Mouse (Mus musculus): ENCODE results near the gene Acot8. TPM values are rescaled to one million over a fixed set of nuclear protein-coding genes. Genes with fewer than 3 reads are reported as not detected.

The Acot8 gene
- total RNA-seq, 2 experiments from 2014 or later, result 12.4 to 12.5 TPM

DNA sequence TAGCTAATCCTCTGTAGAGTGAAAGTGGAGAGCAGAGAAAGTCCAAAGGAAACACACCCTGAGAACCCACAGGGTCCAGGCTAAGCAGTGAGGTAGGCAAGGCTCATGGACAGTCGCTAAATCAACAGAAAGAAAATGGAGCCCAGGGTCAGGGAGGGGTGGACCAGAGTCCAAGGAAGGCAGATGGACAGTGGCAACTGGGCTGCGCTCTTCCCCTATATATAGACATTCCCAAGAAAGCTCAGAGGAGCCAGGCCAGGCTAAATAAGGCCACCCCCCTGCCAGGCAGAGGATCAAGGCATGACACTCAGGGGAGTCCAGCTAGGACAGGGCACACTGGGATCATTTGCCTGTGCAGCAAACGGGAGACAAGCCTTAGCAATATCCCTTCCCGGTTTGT, 22.8 kb downstream of the Acot8 start:
- DNase-seq, result no peak

DNA sequence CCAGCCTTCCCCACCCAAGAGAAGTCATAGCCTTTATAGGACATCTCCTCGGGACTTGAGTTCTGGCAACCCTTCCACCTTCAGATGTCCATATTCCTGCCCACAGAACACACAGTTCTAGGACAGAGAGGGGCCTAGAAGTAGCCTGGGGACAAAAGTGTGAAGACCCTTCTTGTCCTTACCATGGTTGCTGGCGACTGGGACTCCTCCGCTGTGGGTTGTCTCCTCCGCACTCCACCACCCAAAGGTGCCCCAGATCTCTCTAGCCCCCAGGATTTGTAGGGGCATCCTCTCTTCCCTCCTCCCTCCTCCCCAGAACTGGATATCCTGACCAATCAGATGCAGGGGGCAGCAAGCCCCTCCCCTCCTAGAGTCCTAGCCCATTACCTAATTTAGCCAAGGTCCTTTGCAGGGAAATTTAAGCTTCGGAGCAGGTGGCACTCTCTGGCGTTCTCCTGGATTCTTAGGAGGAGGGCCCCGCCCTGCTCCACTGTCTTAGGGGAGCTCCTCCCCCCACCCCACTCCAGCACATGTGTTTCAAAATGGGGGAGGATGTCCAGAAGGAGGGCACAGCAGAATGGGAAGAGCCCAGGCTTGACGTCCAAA, 25.1 kb downstream of the Acot8 start, which contains the start of gene Tnnc2:
Gene Tnnc2, minus strand, starts transcription at position 487 of the 606 bp plus-strand sequence.
- no peak for DNase-seq

DNA sequence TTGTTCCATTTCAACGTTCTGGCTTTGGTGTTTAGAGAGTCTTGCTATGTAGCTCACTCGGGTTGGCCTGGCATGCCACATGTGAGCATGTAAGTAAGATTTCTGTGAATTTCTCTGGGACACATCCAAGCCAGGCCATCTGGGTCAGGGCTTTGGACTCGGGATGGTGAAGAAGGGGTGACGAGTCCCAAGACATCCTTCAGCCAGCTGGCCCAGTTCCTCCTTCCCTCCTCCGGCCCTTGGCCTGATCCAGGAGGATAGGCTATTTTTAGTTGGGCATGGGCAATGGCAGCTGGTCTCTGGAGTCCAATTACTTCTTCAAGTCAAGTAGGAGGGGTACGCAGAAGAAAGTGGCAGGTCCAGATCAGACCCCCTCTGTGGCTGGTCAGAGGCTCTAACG, 25.9 kb downstream of the Acot8 start:
- DNase-seq, result no peak

DNA sequence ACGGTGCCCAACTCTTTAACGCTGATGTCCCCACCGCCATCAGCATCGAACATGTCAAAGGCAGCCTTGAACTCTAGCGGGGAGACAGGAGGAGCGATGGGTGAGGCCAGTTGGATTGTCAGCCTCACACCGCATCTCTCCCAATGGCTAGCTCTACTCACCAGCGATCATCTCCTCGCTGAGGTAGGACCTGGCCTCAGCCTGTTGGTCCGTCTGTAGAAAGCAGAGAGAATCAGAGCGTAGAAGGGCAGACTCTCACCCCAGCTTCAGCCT, 26.7 kb downstream of the Acot8 start:
- DNase-seq, result no peak

DNA sequence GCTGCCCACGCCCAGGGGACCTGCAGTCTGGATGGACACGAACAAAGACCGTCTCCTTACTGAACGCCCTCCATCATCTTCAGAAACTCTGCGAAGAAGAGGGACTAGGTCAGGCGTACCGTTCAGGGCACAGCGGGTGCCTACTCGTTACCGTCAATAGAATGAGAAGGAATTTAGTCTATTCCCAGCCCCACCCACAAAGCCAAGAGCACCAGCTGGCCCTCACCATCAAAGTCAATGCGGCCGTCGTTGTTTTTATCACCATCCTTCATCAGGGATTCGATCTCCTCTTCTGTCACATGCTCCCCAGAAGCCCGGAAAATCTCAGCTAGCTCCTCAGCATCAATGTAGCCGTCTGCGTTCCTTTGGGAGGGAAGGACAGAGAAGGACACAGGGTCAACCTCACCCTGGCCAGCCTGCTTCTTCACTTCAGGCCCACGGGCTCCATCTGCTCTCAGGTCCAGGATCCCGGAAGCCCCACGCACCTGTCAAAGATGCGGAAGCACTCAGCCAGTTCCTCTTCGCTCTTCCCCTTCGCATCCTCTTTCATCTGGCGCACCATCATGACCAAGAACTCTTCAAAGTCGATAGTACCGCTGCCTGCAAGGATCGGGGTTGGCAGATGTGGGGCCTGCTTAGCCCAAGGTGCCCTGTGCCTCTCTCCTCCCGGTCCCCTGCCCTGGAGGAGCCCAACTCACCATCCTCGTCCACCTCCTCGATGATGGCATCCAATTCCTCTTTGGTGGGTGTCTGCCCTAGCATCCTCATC, 27.3 kb downstream of the Acot8 start:
- DNase-seq, result no peak

DNA sequence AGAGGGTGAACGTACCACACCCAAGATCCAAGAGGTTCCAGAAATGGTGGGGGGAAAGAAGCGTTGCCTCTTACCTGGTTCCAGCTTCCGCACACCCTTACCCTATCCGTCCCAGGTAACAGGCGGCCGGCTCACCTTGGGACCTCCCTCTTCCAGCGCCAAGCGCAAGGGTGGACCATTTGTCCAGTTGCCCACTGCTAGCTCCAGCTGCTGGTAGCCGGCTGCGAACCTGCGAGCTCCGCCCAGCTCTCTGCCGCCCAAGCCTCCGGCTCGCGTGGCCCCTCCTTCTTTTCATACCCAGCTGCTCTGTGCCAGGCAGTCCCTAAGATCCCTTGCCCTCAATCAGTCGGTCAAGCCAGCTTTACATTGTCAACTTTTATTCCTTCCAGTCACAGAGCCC, 27.9 kb downstream of the Acot8 start:
- no peak for DNase-seq

DNA sequence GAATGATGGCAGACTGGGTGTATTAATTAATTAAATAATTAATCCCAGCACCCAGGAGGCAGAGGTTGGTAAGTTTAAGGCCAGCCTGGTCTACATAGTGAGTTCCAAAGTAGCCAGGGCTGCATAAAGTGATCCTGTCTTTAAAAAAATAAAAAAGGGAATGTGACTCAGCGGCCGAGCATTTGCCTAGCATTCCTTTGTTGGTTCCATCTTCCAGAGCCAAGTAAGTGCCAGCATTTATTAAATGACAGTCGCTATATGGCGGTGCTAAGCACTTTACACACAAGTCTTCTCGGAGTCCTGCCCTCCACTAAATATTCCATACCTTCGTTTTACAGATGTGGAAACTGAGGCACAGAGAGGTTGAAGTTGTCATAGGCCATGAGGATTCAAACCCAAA, 28.6 kb downstream of the Acot8 start:
- DNase-seq, result no peak

DNA sequence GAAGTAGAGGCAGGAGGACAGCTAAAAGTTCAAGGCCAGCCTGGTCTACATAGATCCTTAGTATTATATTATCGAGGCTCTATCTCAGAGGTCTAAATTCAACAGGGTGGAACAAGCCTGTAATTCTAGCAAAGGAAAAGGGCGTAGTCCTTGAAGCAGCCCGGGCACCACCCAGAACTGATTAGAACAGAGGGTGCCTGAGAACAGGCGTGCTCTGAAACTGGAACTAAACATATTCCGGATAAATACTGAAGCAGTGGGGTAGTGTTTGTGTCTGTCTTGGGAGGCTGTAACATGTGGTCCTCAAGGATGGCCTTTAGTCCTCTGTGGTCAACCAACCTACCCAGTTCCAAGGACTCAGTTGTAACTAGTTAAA, 30.7 kb downstream of the Acot8 start:
- DNase-seq, result no peak

DNA sequence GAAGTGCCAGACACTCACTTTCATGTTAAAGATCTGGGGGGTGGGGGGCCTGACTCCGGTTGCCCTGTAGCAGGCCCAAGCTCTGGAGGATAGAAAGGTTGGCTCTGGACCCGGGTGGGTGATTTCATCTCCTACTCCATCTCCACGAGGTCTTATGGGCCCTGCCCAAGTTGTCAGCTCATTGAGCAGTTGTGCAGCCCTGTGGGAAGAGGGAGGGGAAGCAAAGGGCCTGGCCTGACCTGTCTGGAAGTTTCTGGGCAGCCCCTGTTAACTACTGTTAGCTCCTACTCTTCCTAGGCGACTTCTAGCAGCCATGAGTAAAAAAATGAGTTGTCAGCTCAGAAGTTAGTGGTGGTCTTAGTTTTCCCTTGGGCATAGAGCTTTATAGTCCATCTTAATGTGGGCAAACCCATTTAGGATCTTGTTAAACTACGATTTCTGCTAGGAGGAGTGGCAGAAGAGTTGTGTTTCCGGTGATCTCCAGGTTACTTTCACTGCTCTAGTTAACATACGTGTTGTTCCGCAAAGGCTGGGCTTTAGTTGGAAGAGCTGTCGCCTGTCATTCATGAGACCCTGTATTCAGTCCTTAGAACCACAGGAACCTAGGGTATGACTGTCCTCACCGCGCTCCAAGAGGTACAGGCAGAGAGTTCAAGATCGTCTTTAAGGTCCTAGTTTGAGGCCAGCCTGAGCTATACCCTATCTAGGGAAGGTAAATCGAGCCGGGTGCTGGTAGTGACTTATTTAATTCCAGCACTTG, 31.3 kb downstream of the Acot8 start:
- no peak for DNase-seq

DNA sequence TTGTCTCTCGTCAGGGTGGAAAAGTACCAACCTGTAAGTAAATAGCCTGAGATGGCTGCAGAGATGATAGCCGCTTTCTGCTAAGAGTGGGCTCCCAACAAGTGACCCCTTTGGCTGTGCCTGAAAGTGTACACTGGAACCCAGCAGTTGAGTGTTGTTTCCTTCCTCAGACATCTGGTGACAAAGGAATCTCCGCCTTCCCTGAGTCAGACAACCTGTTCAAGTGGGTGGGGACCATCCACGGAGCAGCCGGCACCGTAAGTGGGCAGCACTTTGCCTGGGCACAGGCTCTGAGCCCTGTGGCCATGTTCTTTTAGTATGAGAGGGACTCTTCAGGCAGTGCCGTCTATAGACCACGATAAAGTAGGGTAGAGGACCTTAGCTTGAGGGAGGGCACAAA, 33.6 kb downstream of the Acot8 start:
- no peak for DNase-seq

DNA sequence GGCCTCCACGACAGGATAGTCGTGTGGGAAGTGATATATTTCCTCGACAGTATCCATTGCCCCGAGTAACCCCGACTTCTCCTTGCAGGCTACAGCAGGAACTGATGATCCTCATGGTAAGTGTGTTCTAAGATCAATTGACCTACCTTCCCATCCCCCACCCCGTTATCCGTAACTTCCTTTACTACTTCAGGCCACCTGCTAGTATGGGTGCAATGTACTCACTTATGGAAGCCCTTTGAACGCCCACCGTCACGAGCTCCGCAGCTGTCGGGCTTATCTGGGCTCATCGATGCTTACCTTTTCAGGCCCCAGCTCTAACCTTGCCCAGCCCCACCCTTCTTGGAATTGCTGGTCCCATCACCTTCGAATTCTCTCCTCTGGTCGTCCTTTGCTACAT, 34.4 kb downstream of the Acot8 start:
- no peak for DNase-seq

DNA sequence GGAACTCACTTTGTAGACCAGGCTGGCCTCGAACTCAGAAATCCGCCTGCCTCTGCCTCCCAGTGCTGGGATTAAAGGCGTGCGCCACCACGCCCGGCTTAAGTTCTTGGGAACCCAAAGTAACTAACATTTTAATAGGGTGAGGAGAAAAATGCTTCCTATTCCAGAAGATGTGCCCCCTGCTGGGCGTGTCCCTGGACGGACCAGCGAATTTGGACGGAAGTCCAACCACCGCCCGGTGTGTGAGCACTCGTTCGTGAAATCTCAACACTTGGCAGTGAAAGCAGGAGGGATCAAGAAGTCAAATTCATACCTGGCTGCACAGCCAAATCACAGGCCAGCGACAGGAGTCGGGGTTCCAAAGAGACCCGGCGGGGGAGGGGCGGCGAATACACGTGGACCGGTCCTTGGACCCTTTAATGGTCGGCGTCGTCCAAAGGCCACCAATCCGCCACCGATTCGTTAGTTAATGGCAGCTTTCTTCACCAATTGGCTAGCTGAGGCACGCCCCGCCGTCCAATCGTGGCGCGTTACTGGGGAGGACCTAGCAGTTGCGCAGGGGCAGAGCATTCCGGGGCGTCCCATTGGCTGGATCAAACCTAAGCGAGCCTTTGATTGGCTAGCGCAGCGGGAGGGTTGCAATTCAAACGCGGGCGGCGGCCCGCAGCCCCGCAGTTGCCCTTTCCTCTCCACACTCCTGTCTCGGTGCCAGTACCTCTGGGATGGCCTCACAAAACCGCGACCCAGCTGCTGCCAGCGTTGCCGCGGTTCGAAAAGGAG, 35.2 kb downstream of the Acot8 start, which contains the start of gene Ube2c:
Gene Ube2c, plus strand, starts transcription at position 641 of the 780 bp plus-strand sequence.
- peak; percentile 99 for DNase-seq

DNA sequence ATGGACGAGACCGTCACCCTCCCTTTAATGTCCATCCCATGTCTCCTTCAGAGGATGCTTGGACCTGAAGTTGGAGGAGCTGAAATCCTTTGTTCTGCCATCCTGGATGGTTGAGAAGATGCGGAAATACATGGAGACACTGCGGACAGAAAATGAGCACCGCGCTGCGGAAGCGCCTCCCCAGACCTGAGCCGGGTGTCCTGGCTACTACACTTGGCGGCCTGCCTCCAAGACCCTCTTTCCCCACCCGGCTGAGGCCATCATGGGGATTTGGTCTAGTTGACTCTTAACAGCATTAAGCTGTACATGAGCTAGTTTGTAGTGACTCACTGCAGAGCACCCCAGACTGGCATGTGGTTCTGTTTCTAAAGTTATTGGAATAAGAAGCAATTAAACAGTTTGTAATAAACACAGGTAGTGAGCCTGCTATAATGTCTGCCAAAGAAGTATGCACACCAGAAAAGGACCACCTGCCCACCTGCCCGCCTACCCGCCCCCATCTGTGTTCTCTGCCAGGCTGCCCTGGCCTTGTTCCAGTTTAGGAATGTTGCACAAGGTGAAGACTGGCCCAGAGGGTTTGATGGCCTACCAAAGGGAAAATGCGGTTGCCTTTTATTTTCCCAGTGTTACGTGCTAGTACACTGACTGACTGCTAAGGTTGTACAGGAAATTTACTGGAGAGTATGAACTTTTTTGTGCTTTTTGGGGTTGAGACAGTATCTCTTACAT, 36.7 kb downstream of the Acot8 start:
- DNase-seq, result no peak

DNA sequence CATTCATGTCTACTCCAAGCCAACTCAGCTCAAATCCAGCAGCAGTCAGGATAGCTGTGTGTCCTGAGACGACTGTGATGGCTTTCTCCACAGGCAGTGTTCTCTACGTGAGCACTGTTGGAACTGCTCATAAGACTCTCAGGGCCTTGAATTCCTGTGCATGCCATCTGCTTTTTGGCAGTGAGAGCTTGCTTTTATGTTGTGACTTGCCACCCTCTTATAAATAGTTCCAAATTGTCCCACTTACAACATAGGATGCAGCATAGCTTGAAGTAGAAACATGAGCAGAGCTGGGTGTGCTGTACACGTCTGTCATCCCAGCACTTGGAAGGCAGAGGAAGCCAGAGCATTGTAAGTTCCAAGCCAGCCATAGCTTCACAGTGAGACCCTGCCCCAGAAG, 38.8 kb downstream of the Acot8 start:
- DNase-seq, result no peak

DNA sequence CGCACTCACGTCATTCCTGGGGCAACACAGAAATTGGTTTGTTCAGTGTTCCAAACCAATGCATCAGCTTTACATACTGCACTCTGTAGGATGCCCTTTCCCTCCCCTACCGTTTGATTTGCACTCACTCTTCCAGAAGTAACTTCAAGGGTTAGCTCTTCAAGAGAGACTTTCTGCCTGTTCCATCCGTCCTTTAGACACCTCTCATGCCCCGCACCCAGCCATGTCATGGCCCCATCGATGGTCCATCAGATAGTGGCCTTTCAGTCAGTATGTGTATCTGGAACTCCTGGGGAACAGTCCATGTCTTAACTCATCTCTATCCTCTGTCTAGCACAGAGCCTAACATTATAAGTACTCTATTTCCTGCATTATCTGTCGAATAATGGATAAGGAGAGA, 42.1 kb downstream of the Acot8 start:
- DNase-seq, result no peak

DNA sequence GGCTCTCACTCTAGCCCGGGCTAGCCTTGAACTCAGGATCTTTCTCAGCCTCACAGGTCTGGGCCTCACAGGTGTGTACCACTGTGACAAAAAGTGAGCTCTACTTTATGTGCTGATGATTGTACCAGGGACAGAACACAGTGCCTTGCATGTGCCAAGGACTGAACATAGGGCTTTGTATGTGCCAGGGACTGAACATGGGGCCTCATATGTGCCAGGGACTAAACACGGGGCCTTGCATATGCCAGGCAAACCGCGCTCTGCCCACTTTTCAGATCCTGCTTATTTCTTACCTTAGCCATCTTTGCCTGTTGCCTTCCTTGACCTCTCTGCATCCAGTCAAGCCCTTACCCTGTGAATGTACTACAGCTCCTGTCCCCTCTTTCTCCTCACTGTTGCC, 42.7 kb downstream of the Acot8 start:
- no peak for DNase-seq

DNA sequence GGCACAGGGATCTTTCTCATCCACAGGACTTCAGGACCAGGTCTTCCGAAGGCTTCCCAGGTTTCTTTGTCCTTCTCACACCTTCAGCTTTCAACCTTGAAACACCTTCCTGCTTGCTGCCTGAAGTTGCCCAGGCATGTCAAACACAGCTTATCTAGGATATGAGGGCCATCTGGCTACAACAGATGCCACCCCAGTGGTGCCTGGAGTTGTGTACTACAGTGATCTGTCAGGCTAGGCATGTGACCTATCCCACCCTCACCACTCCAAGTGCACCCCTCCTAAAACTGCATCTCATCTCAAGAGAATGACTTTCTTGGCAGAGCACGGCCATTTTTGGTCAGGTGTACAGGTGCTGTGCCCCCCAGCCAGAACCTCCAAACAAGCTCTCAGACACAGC, 43.2 kb downstream of the Acot8 start:
- no peak for DNase-seq

DNA sequence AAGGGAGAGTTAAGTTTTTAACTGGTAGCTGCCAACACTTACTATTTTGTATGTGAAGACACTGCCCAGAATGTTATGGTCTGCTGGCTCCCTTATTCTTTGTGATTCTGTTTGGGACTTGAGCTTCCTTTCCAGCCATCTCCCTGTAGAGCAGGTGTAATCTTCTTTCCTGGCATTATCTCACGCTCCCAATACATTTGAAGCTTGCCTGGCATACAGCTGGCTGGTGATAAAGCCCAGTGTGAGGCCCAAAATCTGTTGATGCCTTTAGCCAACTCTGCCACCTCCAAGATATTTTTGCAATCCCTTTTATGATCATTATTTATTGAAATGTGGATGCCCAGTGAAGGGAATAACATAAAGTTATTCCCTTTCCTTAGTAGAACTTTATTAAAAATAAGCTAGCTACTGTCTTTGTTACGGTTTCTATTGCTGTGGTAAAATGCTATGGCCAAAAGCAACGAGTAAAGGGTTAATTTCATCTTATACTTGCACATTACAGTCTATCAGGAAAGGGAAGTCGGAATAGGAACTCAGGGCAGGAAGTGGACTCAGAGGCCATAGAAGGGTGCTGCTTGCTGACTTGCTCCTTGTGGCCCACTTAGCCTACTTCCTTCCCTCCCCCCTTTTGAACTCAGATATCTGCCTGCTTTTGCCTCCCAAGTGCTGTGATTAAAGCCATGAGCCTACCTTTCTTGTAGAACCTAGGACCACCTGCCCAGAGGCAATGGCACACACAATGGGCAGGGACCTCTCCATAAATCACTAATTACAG, 44.4 kb downstream of the Acot8 start:
- DNase-seq, result no peak

DNA sequence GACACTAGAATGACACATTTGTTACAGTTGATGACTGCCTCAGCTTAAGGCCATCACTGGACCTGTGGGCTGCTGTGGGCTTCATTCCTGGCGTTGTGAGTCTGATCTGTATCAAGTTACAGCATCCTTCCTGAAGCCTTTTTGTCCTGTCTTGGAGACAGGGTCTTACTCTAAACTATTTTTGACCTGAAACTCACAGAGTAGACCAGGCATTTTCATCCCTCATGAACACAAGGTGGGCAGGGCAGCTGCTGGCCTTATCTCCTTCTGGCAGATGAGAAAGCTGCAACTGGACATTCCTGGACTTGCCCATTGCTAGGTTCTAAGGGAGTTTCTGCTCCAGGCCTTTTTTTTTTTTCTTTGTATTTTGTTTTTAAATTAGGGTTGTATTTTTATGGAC, 46.0 kb downstream of the Acot8 start:
- DNase-seq, result no peak

DNA sequence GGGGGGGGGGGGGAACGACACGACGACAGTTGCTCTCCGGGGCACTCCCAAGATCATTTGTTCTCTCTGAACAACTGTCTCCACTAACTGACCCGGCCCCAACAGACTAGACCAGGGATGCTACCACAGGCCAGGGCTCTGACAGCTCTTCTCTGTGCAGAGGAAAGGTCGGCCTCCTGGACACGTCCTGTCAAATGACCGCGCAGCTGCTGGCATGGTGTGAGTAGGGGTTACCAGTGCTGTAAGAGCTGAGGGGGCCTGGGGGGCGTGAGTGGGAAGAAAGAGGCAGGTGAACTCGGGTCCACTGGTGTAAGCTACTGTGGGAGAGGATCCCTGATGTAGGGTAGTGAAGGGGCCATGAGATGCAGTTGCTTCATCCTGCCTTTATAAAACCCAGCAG, 46.8 kb downstream of the Acot8 start:
- DNase-seq, result no peak

DNA sequence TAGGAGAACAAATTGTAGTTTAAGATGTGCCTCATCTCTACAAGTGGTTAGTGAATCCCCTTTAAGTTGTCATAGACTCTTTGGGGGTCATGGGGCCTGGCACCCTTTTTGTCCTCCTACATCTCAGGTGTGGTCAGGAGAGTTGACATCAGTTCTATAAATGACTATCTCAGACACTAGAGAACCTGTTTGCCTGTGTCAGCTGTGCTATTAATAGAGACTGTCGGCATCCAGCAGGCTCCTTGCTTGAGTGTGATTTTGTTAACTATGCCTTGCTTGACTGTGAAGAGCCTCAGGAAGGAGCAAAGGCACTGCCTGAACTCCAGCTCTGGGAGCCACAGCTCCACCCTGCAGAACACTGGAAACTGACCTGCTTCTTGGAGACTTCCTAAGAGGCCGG, 49.9 kb downstream of the Acot8 start:
- DNase-seq, result peak; percentile 51 to 71

Data from heart, adult 18-20 months (tissue).